Mouse (Mus musculus): ENCODE results near the gene Gm5737.

DNA sequence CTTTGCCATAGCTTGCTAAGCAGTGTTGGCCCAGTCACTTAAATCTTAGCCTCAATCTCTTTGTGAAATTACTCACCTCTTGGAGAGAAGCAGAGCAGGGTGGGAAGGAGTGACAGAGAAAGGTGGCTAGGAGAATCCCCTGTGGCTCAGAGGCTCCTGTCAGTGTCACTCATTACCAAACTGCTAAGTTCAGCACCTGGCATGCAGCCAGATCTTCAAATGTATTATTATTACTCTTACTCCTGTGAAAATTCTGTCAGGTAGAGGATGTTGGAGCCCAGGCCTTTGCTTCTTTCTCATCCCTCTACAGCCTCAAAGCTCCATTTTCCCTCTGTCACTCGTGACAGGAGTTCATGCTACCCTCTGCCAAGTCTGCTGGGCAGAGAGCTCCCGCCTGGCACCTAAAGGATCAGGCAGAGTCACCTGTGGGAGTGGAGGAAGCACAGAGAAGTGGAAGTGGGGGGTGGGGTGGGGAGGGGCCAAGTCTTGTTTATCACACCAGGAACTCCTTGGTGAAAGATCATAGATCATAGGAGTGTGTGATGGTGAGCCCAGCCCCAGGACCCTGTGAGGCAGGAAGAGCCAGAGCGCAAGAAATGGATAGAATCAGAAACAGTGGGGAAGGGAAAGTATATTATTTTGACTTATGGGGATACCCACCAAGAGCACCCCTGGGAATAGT lies 36.8 kb downstream of the Gm5737 start:
- TF ChIP-seq CTCF (IDR thresholded peaks at IDR 0.05) (no peak), EP300 (IDR thresholded peaks at IDR 0.05) (no peak)

Data from lung, postnatal 0 days (tissue).